Mouse (Mus musculus): ENCODE measurements around the gene Capg.

- TF ChIP-seq CTCF (IDR thresholded peaks at IDR 0.05; ENCODE audit: low read depth), result no peak
- no peak for TF ChIP-seq EP300 (optimal IDR thresholded peaks at IDR 0.05)
Measured at GRCm38 (mm10) chr6:72506104-72506503, 38.1 kb upstream of the Capg start.

All from stomach, postnatal 0 days (tissue).